Mouse (Mus musculus) embryonic facial prominence, embryonic 14.5 days (tissue): Measurements from ENCODE around the gene Rps16. TPM values are rescaled to one million over a fixed set of nuclear protein-coding genes. Genes with fewer than 3 reads are reported as not detected.

ENCODE experiments used
- ATAC-seq: fragments of 200-750 bp; cut with Nextera tagmentation; 2 replicates; pipeline ENCODE4 v1.8.0; 2017; ENCODE audit warnings: low read depth, moderate number of reproducible peaks, moderate TSS enrichment
- DNase-seq: peaks from one replicate; pipeline ENCODE4 v3.0.0-alpha.2; 2015; ENCODE audit warnings: low spot score
- H3K27ac ChIP-seq: fragments of 300-500 bp; sonication (generic); replicated peaks from 2 replicates; pipeline ENCODE4 v1.5.1; 2014; ENCODE audit warnings: low read depth, mild to moderate bottlenecking, low read length, moderate library complexity
- H3K27me3 ChIP-seq: fragments of 300-500 bp; sonication (generic); replicated peaks from 2 replicates; pipeline ENCODE4 v1.6.1; 2014; ENCODE audit warnings: low read length; ENCODE audit not compliant: control insufficient read depth, insufficient read depth
- H3K36me3 ChIP-seq: fragments of 300-500 bp; sonication (generic); 2 replicates; pipeline ENCODE4 v1.6.1; 2014; ENCODE audit warnings: low read length, mixed read lengths; ENCODE audit not compliant: control insufficient read depth, insufficient read depth
- H3K4me1 ChIP-seq: fragments of 300-500 bp; sonication (generic); 2 replicates; pipeline ENCODE4 v1.6.1; 2014; ENCODE audit warnings: antibody characterized with exemption, low read length; ENCODE audit not compliant: control insufficient read depth, insufficient read depth
- H3K4me2 ChIP-seq: fragments of 300-500 bp; sonication (generic); 2 replicates; pipeline ENCODE4 v1.6.1; 2014; ENCODE audit warnings: low read depth, mild to moderate bottlenecking, low read length, moderate library complexity, mixed read lengths
- H3K4me3 ChIP-seq: fragments of 300-500 bp; sonication (generic); 2 replicates; pipeline ENCODE4 v1.5.1; 2014; ENCODE audit warnings: low read depth, mild to moderate bottlenecking, low read length
- H3K9ac ChIP-seq: fragments of 300-500 bp; sonication (generic); 2 replicates; pipeline ENCODE4 v1.6.1; 2014; ENCODE audit warnings: low read depth, mild to moderate bottlenecking, low read length, moderate library complexity, mixed read lengths
- H3K9me3 ChIP-seq: fragments of 300-500 bp; sonication (generic); 2 replicates; pipeline ENCODE4 v1.6.1; 2016; ENCODE audit warnings: low read length; ENCODE audit not compliant: control insufficient read depth
- WGBS: fragments of 180-500 bp; shearing (Covaris S2); extraction: QIAGEN DNeasy Blood & Tissue Kit; methylation state at CpG from one replicate; pipeline ENCODE4 v1.1.7; 2014; 5-methylcytosine and 5-hydroxymethylcytosine counted together
- polyA plus RNA-seq: library from polyadenylated mRNA; unstranded; fragments of >200 nt; fragmentation: Nextera tagmentation; extraction: Ambion mirVana; gene quantifications from 2 replicates; pipeline ENCODE4 v1.2.1, GENCODE M21; 2014

The Rps16 gene
- polyA plus RNA-seq, 1 experiment from 2014 or later, result 1,252 TPM

GRCm38 (mm10) chr7:28354113-28354581 is 3.7 kb downstream of the Rps16 start:
- Histone ChIP-seq H3K27me3 (no peaks in the 10 kb centered on the region), H3K4me2 (no peak overlapping the region), H3K4me3 (no peak overlapping the region), H3K4me1 (peaks cover 28% of the 10 kb centered on the region; the same call in 1 of the 2 replicates), H3K9me3 (no peaks in the 10 kb centered on the region), H3K36me3 (peaks cover 48% of the 10 kb centered on the region), H3K9ac (no peak overlapping the region), H3K27ac (no peak overlapping the region)
- no peak for DNase-seq
- 87% methylated on average over 3 of the region's 3 CpGs for WGBS
- ATAC-seq, result no peak

- ATAC-seq, result no peak
- H3K36me3 ChIP-seq, result peaks cover 53% of the 10 kb centered on the region
- no peak overlapping the region for H3K9ac ChIP-seq
- no peak overlapping the region for H3K4me2 ChIP-seq
- no peak overlapping the region for H3K27ac ChIP-seq
- no peaks in the 10 kb centered on the region for H3K9me3 ChIP-seq
- WGBS, result 96% methylated on average over 3 of the region's 3 CpGs
- no peaks in the 10 kb centered on the region for H3K27me3 ChIP-seq
- H3K4me1 ChIP-seq, result peaks cover 25% of the 10 kb centered on the region; the same call in 1 of the 2 replicates
- H3K4me3 ChIP-seq, result no peak overlapping the region
- DNase-seq, result no peak
Measured at GRCm38 (mm10) chr7:28354596-28354995, 4.1 kb downstream of the Rps16 start.

- no peaks in the 10 kb centered on the region for H3K9me3 ChIP-seq
- no peaks in the 10 kb centered on the region for H3K27me3 ChIP-seq
- H3K4me3 ChIP-seq, result no peak overlapping the region
- H3K4me1 ChIP-seq, result peaks cover 21% of the 10 kb centered on the region; the same call in 1 of the 2 replicates
- no peak for ATAC-seq
- no peak for DNase-seq
- H3K27ac ChIP-seq, result no peak overlapping the region
- no peak overlapping the region for H3K9ac ChIP-seq
- 91% methylated on average over 3 of the region's 3 CpGs for WGBS
- peaks cover 59% of the 10 kb centered on the region for H3K36me3 ChIP-seq
- no peak overlapping the region for H3K4me2 ChIP-seq
Measured at GRCm38 (mm10) chr7:28355221-28355620, 4.8 kb downstream of the Rps16 start.

- Histone ChIP-seq H3K4me1 (peaks cover 15% of the 10 kb centered on the region; the same call in 1 of the 2 replicates), H3K9me3 (no peaks in the 10 kb centered on the region), H3K4me2 (no peak overlapping the region), H3K4me3 (no peak overlapping the region), H3K36me3 (peaks cover 72% of the 10 kb centered on the region), H3K9ac (0 out of 2 replicates have a peak overlapping the region, but pooled peaks have one; percentile 20), H3K27ac (peak overlapping the region; percentile 74), H3K27me3 (no peaks in the 10 kb centered on the region)
- 5% methylated on average over 3 of the region's 5 CpGs for WGBS
- ATAC-seq (peak; percentile 42), DNase-seq (peak; percentile 72)
Measured at GRCm38 (mm10) chr7:28356981-28357380, 6.5 kb downstream of the Rps16 start.

GRCm38 (mm10) chr7:28357984-28358383 is 7.5 kb downstream of the Rps16 start:
- Histone ChIP-seq H3K4me1 (peaks cover 14% of the 10 kb centered on the region; the same call in 1 of the 2 replicates), H3K9ac (no peak overlapping the region), H3K27ac (peak overlapping the region; percentile 74), H3K9me3 (no peaks in the 10 kb centered on the region), H3K27me3 (no peaks in the 10 kb centered on the region), H3K4me3 (no peak overlapping the region), H3K36me3 (peaks cover 72% of the 10 kb centered on the region), H3K4me2 (no peak overlapping the region)
- 3% methylated on average over 5 of the region's 5 CpGs for WGBS
- DNase-seq, result peak; percentile 54
- ATAC-seq, result peak; percentile 26; the same call in 1 of the 2 replicates

GRCm38 (mm10) chr7:28358431-28358830 is 8.0 kb downstream of the Rps16 start:
- Histone ChIP-seq H3K27me3 (no peaks in the 10 kb centered on the region), H3K27ac (peak overlapping the region; percentile 74), H3K4me2 (no peak overlapping the region), H3K36me3 (peaks cover 72% of the 10 kb centered on the region), H3K9ac (no peak overlapping the region), H3K4me1 (peaks cover 14% of the 10 kb centered on the region; the same call in 1 of the 2 replicates), H3K9me3 (no peaks in the 10 kb centered on the region), H3K4me3 (no peak overlapping the region)
- ATAC-seq (0 out of 2 replicates have a peak, but pooled peaks have one; percentile 5), DNase-seq (no peak)
- 50% methylated on average over 7 of the region's 7 CpGs for WGBS

- H3K36me3 ChIP-seq, result peaks cover 72% of the 10 kb centered on the region
- 92% methylated on average over 10 of the region's 10 CpGs for WGBS
- DNase-seq (no peak), ATAC-seq (no peak)
- H3K27me3 ChIP-seq, result no peaks in the 10 kb centered on the region
- no peak overlapping the region for H3K27ac ChIP-seq
- H3K4me2 ChIP-seq, result no peak overlapping the region
- peaks cover 14% of the 10 kb centered on the region; the same call in 1 of the 2 replicates for H3K4me1 ChIP-seq
- H3K9me3 ChIP-seq, result no peaks in the 10 kb centered on the region
- no peak overlapping the region for H3K9ac ChIP-seq
- no peak overlapping the region for H3K4me3 ChIP-seq
Measured at GRCm38 (mm10) chr7:28359854-28360253, 9.4 kb downstream of the Rps16 start.

GRCm38 (mm10) chr7:28360291-28360690 is 9.8 kb downstream of the Rps16 start:
- Histone ChIP-seq H3K4me1 (peaks cover 14% of the 10 kb centered on the region; the same call in 1 of the 2 replicates), H3K27ac (no peak overlapping the region), H3K4me3 (no peak overlapping the region), H3K36me3 (peaks cover 73% of the 10 kb centered on the region), H3K27me3 (no peaks in the 10 kb centered on the region), H3K4me2 (no peak overlapping the region), H3K9me3 (no peaks in the 10 kb centered on the region), H3K9ac (no peak overlapping the region)
- DNase-seq (no peak), ATAC-seq (no peak)
- WGBS, result 98% methylated on average over 6 of the region's 6 CpGs
